Mouse (Mus musculus): ENCODE results near the gene Tmed8. TPM values are rescaled to one million over a fixed set of nuclear protein-coding genes. Genes with fewer than 3 reads are reported as not detected.

Gene Tmed8
- polyA plus RNA-seq (2015; fragmentation: Nextera tagmentation; extraction: Ambion mirVana): 1.4 and 1.5 TPM in 2 replicates

- Histone ChIP-seq H3K9me3 (no peaks in the 10 kb centered on the region), H3K9ac (peak within 1 kb of the TSS; percentile 96), H3K4me3 (peak within 1 kb of the TSS; percentile 93), H3K4me2 (peak within 1 kb of the TSS; percentile 92), H3K27ac (replicated peaks) (peak within 1 kb of the TSS; percentile 59; the same call in 1 of the 2 replicates), H3K27me3 (replicated peaks) (0 out of 2 replicates have a peak, but pooled peaks cover 4% of the 10 kb centered on the region), H3K36me3 (no peaks in the 10 kb centered on the region), H3K4me1 (peaks cover 10% of the 10 kb centered on the region)
- peak; percentile 70 for ATAC-seq (ENCODE audit: extremely low read depth, insufficient number of reproducible peaks, low FRiP score, low TSS enrichment)
- WGBS: under 1% methylated on average over 63 of the region's 70 CpGs
Observed at GRCm38 (mm10) chr12:87199973-87200586, at the start of gene Tmed8. TSS of gene Tmed8 (minus strand) at chr12:87200454.

- Histone ChIP-seq H3K9ac (0 out of 2 replicates have a peak within 1 kb of the TSS, but pooled peaks have one; percentile 28), H3K9me3 (no peaks in the 10 kb centered on the region), H3K4me3 (no peak within 1 kb of the TSS), H3K36me3 (peaks cover 58% of the 10 kb centered on the region), H3K27ac (replicated peaks) (peak within 1 kb of the TSS; percentile 46), H3K4me2 (no peak within 1 kb of the TSS), H3K4me1 (peaks cover 18% of the 10 kb centered on the region), H3K27me3 (replicated peaks) (no peaks in the 10 kb centered on the region)
- WGBS: 33% methylated on average over 1 of the region's 1 CpGs
- ATAC-seq (ENCODE audit: extremely low read depth, insufficient number of reproducible peaks, low FRiP score, low TSS enrichment): no peak
Observed at GRCm38 (mm10) chr12:87238632-87239031, 38.4 kb upstream of the Tmed8 start, which contains the start of gene Noxred1. TSS of gene Noxred1 (minus strand) at chr12:87238732.

GRCm38 (mm10) chr12:87236882-87237483 is 36.7 kb upstream of the Tmed8 start:
- no peaks in the 10 kb centered on the region for H3K27me3 ChIP-seq (replicated peaks)
- H3K9ac ChIP-seq: no peak overlapping the region
- 83% methylated on average over 5 of the region's 5 CpGs for WGBS
- H3K36me3 ChIP-seq: peaks cover 44% of the 10 kb centered on the region
- no peak overlapping the region for H3K4me2 ChIP-seq
- H3K4me1 ChIP-seq: peaks cover 18% of the 10 kb centered on the region
- ATAC-seq (ENCODE audit: extremely low read depth, insufficient number of reproducible peaks, low FRiP score, low TSS enrichment): no peak
- H3K27ac ChIP-seq (replicated peaks): no peak overlapping the region
- no peak overlapping the region for H3K4me3 ChIP-seq
- H3K9me3 ChIP-seq: no peaks in the 10 kb centered on the region

GRCm38 (mm10) chr12:87230379-87230895 is 30.2 kb upstream of the Tmed8 start:
- Histone ChIP-seq H3K9me3 (no peaks in the 10 kb centered on the region), H3K27me3 (replicated peaks) (no peaks in the 10 kb centered on the region), H3K4me2 (no peak overlapping the region), H3K4me1 (peaks cover 4% of the 10 kb centered on the region), H3K27ac (replicated peaks) (no peak overlapping the region), H3K9ac (no peak overlapping the region), H3K4me3 (no peak overlapping the region), H3K36me3 (no peaks in the 10 kb centered on the region)
- no peak for ATAC-seq (ENCODE audit: extremely low read depth, insufficient number of reproducible peaks, low FRiP score, low TSS enrichment)

- Histone ChIP-seq H3K36me3 (no peaks in the 10 kb centered on the region), H3K27me3 (replicated peaks) (no peaks in the 10 kb centered on the region), H3K4me3 (no peak overlapping the region), H3K4me1 (peaks cover 10% of the 10 kb centered on the region), H3K4me2 (no peak overlapping the region), H3K9me3 (no peaks in the 10 kb centered on the region), H3K27ac (replicated peaks) (no peak overlapping the region), H3K9ac (no peak overlapping the region)
- no peak for ATAC-seq (ENCODE audit: extremely low read depth, insufficient number of reproducible peaks, low FRiP score, low TSS enrichment)
- WGBS: 81% methylated on average over 2 of the region's 2 CpGs
Observed at GRCm38 (mm10) chr12:87229633-87230032, 29.4 kb upstream of the Tmed8 start.

GRCm38 (mm10) chr12:87226801-87227200 is 26.5 kb upstream of the Tmed8 start:
- no peak overlapping the region for H3K4me3 ChIP-seq
- no peak overlapping the region for H3K4me2 ChIP-seq
- H3K27ac ChIP-seq (replicated peaks): no peak overlapping the region
- ATAC-seq (ENCODE audit: extremely low read depth, insufficient number of reproducible peaks, low FRiP score, low TSS enrichment): no peak
- WGBS: 71% methylated on average over 7 of the region's 7 CpGs
- peaks cover 10% of the 10 kb centered on the region for H3K4me1 ChIP-seq
- H3K36me3 ChIP-seq: no peaks in the 10 kb centered on the region
- no peak overlapping the region for H3K9ac ChIP-seq
- H3K9me3 ChIP-seq: no peaks in the 10 kb centered on the region
- H3K27me3 ChIP-seq (replicated peaks): no peaks in the 10 kb centered on the region

GRCm38 (mm10) chr12:87224950-87225349 is 24.7 kb upstream of the Tmed8 start:
- WGBS: 62% methylated on average over 10 of the region's 10 CpGs
- Histone ChIP-seq H3K27ac (replicated peaks) (no peak overlapping the region), H3K9ac (no peak overlapping the region), H3K9me3 (no peaks in the 10 kb centered on the region), H3K4me1 (peaks cover 7% of the 10 kb centered on the region), H3K4me2 (peak overlapping the region; percentile 48), H3K36me3 (no peaks in the 10 kb centered on the region), H3K27me3 (replicated peaks) (no peaks in the 10 kb centered on the region), H3K4me3 (0 out of 2 replicates have a peak overlapping the region, but pooled peaks have one; percentile 4)
- no peak for ATAC-seq (ENCODE audit: extremely low read depth, insufficient number of reproducible peaks, low FRiP score, low TSS enrichment)

GRCm38 (mm10) chr12:87219362-87219761 is 19.1 kb upstream of the Tmed8 start:
- 55% methylated on average over 7 of the region's 7 CpGs for WGBS
- no peak for ATAC-seq (ENCODE audit: extremely low read depth, insufficient number of reproducible peaks, low FRiP score, low TSS enrichment)

GRCm38 (mm10) chr12:87217596-87217995 is 17.3 kb upstream of the Tmed8 start:
- Histone ChIP-seq H3K9ac (no peak overlapping the region), H3K4me1 (peaks cover 7% of the 10 kb centered on the region), H3K36me3 (no peaks in the 10 kb centered on the region), H3K27ac (replicated peaks) (no peak overlapping the region), H3K9me3 (no peaks in the 10 kb centered on the region), H3K27me3 (replicated peaks) (no peaks in the 10 kb centered on the region), H3K4me2 (no peak overlapping the region), H3K4me3 (no peak overlapping the region)
- ATAC-seq (ENCODE audit: extremely low read depth, insufficient number of reproducible peaks, low FRiP score, low TSS enrichment): no peak

More at GRCm38 (mm10) chr12:87219362-87219761, 19.1 kb upstream of the Tmed8 start:
- H3K9me3 ChIP-seq: no peaks in the 10 kb centered on the region
- no peak overlapping the region for H3K27ac ChIP-seq (replicated peaks)
- no peak overlapping the region for H3K4me3 ChIP-seq
- H3K9ac ChIP-seq: no peak overlapping the region
- no peak overlapping the region for H3K4me2 ChIP-seq
- no peaks in the 10 kb centered on the region for H3K36me3 ChIP-seq
- H3K27me3 ChIP-seq (replicated peaks): no peaks in the 10 kb centered on the region
- H3K4me1 ChIP-seq: peaks cover 7% of the 10 kb centered on the region

GRCm38 (mm10) chr12:87216053-87216452 is 15.8 kb upstream of the Tmed8 start:
- Histone ChIP-seq H3K9me3 (no peaks in the 10 kb centered on the region), H3K4me3 (no peak overlapping the region), H3K27me3 (replicated peaks) (no peaks in the 10 kb centered on the region), H3K4me2 (no peak overlapping the region), H3K9ac (no peak overlapping the region), H3K27ac (replicated peaks) (no peak overlapping the region), H3K4me1 (peaks cover 7% of the 10 kb centered on the region), H3K36me3 (no peaks in the 10 kb centered on the region)
- WGBS: 66% methylated on average over 2 of the region's 2 CpGs
- ATAC-seq (ENCODE audit: extremely low read depth, insufficient number of reproducible peaks, low FRiP score, low TSS enrichment): no peak

- Histone ChIP-seq H3K4me1 (no peaks in the 10 kb centered on the region), H3K4me3 (no peak overlapping the region), H3K27me3 (replicated peaks) (no peaks in the 10 kb centered on the region), H3K36me3 (no peaks in the 10 kb centered on the region), H3K4me2 (no peak overlapping the region), H3K27ac (replicated peaks) (no peak overlapping the region), H3K9ac (no peak overlapping the region), H3K9me3 (no peaks in the 10 kb centered on the region)
- 38% methylated on average over 2 of the region's 2 CpGs for WGBS
- no peak for ATAC-seq (ENCODE audit: extremely low read depth, insufficient number of reproducible peaks, low FRiP score, low TSS enrichment)
Observed at GRCm38 (mm10) chr12:87212844-87213606, 12.8 kb upstream of the Tmed8 start.
